Mouse (Mus musculus): ENCODE results near the gene Cadps2. TPM values are rescaled to one million over a fixed set of nuclear protein-coding genes. Genes with fewer than 3 reads are reported as not detected.

The Cadps2 gene
- polyA plus RNA-seq, 1 experiment from 2014 or later, result 3.2 TPM

DNA sequence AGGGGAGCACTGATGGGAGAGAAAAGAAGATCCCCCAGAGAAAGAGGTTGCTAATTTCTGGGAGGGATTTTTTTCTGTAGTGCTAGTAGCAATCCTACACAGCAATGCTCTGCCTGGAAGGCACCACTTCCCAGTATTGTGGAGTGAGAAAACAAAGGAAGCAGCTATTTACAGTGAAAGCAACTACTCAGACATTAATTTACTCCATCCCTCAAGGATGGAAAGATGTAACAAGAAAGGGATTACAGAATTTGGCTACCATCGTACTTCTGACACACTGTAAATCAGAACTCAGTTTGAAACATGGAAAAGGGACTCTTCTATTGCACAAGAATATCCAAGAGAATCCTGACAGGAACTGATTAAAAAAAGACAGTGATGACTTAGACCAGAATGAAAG lies 29.1 kb downstream of the Cadps2 start:
- Histone ChIP-seq H3K4me2 (no peak overlapping the region), H3K9ac (ENCODE audit: low read length) (no peak overlapping the region), H3K4me1 (ENCODE audit: control insufficient read depth, insufficient read depth, low read length) (no peaks in the 10 kb centered on the region), H3K36me3 (ENCODE audit: control insufficient read depth, insufficient read depth, low read length) (no peaks in the 10 kb centered on the region), H3K4me3 (ENCODE audit: low read depth, low read length) (no peak overlapping the region), H3K27me3 (ENCODE audit: control insufficient read depth, insufficient read depth, low read length) (no peaks in the 10 kb centered on the region), H3K9me3 (ENCODE audit: control insufficient read depth, low read length) (no peaks in the 10 kb centered on the region), H3K27ac (ENCODE audit: low read depth, low read length) (no peak overlapping the region)
- WGBS, result 96% methylated on average over 1 of the region's 1 CpGs
- no peak for ATAC-seq (ENCODE audit: low FRiP score)
- DNase-seq (ENCODE audit: low spot score, missing footprints), result no peak

GRCm38 (mm10) chr6:23809344-23809743 lies 29.9 kb downstream of the Cadps2 start:
- Histone ChIP-seq H3K4me1 (ENCODE audit: control insufficient read depth, insufficient read depth, low read length) (no peaks in the 10 kb centered on the region), H3K9ac (ENCODE audit: low read length) (no peak overlapping the region), H3K27me3 (ENCODE audit: control insufficient read depth, insufficient read depth, low read length) (no peaks in the 10 kb centered on the region), H3K27ac (ENCODE audit: low read depth, low read length) (no peak overlapping the region), H3K4me3 (ENCODE audit: low read depth, low read length) (no peak overlapping the region), H3K4me2 (no peak overlapping the region), H3K9me3 (ENCODE audit: control insufficient read depth, low read length) (no peaks in the 10 kb centered on the region), H3K36me3 (ENCODE audit: control insufficient read depth, insufficient read depth, low read length) (no peaks in the 10 kb centered on the region)
- WGBS, result 88% methylated on average over 6 of the region's 6 CpGs
- DNase-seq (ENCODE audit: low spot score, missing footprints) (no peak), ATAC-seq (ENCODE audit: low FRiP score) (no peak)

DNA sequence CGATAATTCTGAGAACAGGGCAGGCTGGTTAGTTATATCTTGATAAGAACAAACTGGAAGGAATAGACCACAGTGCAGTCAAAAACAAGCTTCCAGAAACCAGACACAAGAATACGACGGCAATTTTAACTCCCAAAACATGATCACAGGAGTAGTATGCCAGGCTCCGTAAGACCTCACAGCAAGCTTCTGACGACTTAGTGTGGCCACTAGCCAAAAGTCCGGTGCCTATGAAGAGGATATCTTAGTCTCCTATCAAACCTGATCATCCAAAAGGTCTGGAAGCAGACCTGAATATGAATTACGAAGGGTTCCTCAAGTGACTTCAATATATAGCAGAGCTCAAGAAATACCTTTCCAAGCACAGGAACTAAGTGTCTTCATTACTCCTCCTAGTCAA lies 33.9 kb downstream of the Cadps2 start:
- DNase-seq (ENCODE audit: low spot score, missing footprints) (no peak), ATAC-seq (ENCODE audit: low FRiP score) (no peak)
- Histone ChIP-seq H3K27me3 (ENCODE audit: control insufficient read depth, insufficient read depth, low read length) (no peaks in the 10 kb centered on the region), H3K4me3 (ENCODE audit: low read depth, low read length) (no peak overlapping the region), H3K9ac (ENCODE audit: low read length) (no peak overlapping the region), H3K4me2 (no peak overlapping the region), H3K9me3 (ENCODE audit: control insufficient read depth, low read length) (no peaks in the 10 kb centered on the region), H3K27ac (ENCODE audit: low read depth, low read length) (no peak overlapping the region), H3K4me1 (ENCODE audit: control insufficient read depth, insufficient read depth, low read length) (no peaks in the 10 kb centered on the region), H3K36me3 (ENCODE audit: control insufficient read depth, insufficient read depth, low read length) (no peaks in the 10 kb centered on the region)
- 94% methylated on average over 7 of the region's 7 CpGs for WGBS

- Histone ChIP-seq H3K27me3 (ENCODE audit: control insufficient read depth, insufficient read depth, low read length) (no peaks in the 10 kb centered on the region), H3K4me3 (ENCODE audit: low read depth, low read length) (no peak overlapping the region), H3K4me1 (ENCODE audit: control insufficient read depth, insufficient read depth, low read length) (no peaks in the 10 kb centered on the region), H3K9ac (ENCODE audit: low read length) (no peak overlapping the region), H3K9me3 (ENCODE audit: control insufficient read depth, low read length) (no peaks in the 10 kb centered on the region), H3K27ac (ENCODE audit: low read depth, low read length) (no peak overlapping the region), H3K4me2 (no peak overlapping the region), H3K36me3 (ENCODE audit: control insufficient read depth, insufficient read depth, low read length) (no peaks in the 10 kb centered on the region)
- 89% methylated on average over 3 of the region's 3 CpGs for WGBS
- ATAC-seq (ENCODE audit: low FRiP score) (no peak), DNase-seq (ENCODE audit: low spot score, missing footprints) (no peak)
These were observed 47.4 kb downstream of the Cadps2 start for GRCm38 (mm10) chr6:23791822-23792221.

GRCm38 (mm10) chr6:23777641-23778040 lies 61.6 kb downstream of the Cadps2 start:
- DNase-seq (ENCODE audit: low spot score, missing footprints) (no peak), ATAC-seq (ENCODE audit: low FRiP score) (no peak)
- Histone ChIP-seq H3K36me3 (ENCODE audit: control insufficient read depth, insufficient read depth, low read length) (no peaks in the 10 kb centered on the region), H3K27ac (ENCODE audit: low read depth, low read length) (no peak overlapping the region), H3K4me2 (no peak overlapping the region), H3K4me1 (ENCODE audit: control insufficient read depth, insufficient read depth, low read length) (no peaks in the 10 kb centered on the region), H3K9ac (ENCODE audit: low read length) (no peak overlapping the region), H3K9me3 (ENCODE audit: control insufficient read depth, low read length) (no peaks in the 10 kb centered on the region), H3K4me3 (ENCODE audit: low read depth, low read length) (no peak overlapping the region), H3K27me3 (ENCODE audit: control insufficient read depth, insufficient read depth, low read length) (no peaks in the 10 kb centered on the region)
- WGBS, result 54% methylated on average over 1 of the region's 1 CpGs

GRCm38 (mm10) chr6:23762204-23762603 lies 77.0 kb downstream of the Cadps2 start:
- H3K27me3 ChIP-seq (ENCODE audit: control insufficient read depth, insufficient read depth, low read length), result no peaks in the 10 kb centered on the region
- H3K4me1 ChIP-seq (ENCODE audit: control insufficient read depth, insufficient read depth, low read length), result no peaks in the 10 kb centered on the region
- H3K9me3 ChIP-seq (ENCODE audit: control insufficient read depth, low read length), result no peaks in the 10 kb centered on the region
- H3K36me3 ChIP-seq (ENCODE audit: control insufficient read depth, insufficient read depth, low read length), result no peaks in the 10 kb centered on the region
- ATAC-seq (ENCODE audit: low FRiP score) (no peak), DNase-seq (ENCODE audit: low spot score, missing footprints) (no peak)
- 63% methylated on average over 3 of the region's 3 CpGs for WGBS
- no peak overlapping the region for H3K4me3 ChIP-seq (ENCODE audit: low read depth, low read length)
- no peak overlapping the region for H3K4me2 ChIP-seq
- H3K9ac ChIP-seq (ENCODE audit: low read length), result no peak overlapping the region
- H3K27ac ChIP-seq (ENCODE audit: low read depth, low read length), result no peak overlapping the region

DNA sequence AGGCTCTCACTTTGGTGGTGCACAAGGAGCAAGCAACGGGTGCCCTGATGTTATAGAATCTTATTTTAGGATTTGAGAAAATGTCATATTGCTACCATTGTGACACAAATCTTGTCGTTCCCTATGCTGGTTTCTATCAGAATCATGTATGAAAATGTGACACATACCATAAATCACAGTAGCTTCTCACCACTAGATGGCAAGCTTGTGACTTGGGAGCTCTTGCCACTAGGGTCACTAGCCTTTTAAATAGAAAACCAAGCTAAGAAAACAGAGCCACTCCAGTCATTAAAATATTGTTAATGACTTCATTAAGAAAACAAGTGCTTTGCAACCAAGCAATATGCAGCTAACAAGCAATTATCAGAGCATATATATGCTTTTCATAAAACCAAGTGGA lies 81.0 kb downstream of the Cadps2 start:
- H3K4me1 ChIP-seq (ENCODE audit: control insufficient read depth, insufficient read depth, low read length), result no peaks in the 10 kb centered on the region
- DNase-seq (ENCODE audit: low spot score, missing footprints) (no peak), ATAC-seq (ENCODE audit: low FRiP score) (no peak)

GRCm38 (mm10) chr6:23748823-23749222 lies 90.4 kb downstream of the Cadps2 start:
- no peak overlapping the region for H3K9ac ChIP-seq (ENCODE audit: low read length)
- 90% methylated on average over 5 of the region's 5 CpGs for WGBS
- H3K27ac ChIP-seq (ENCODE audit: low read depth, low read length), result no peak overlapping the region
- no peaks in the 10 kb centered on the region for H3K9me3 ChIP-seq (ENCODE audit: control insufficient read depth, low read length)
- H3K4me2 ChIP-seq, result no peak overlapping the region
- no peaks in the 10 kb centered on the region for H3K27me3 ChIP-seq (ENCODE audit: control insufficient read depth, insufficient read depth, low read length)
- H3K4me1 ChIP-seq (ENCODE audit: control insufficient read depth, insufficient read depth, low read length), result no peaks in the 10 kb centered on the region
- no peak for ATAC-seq (ENCODE audit: low FRiP score)
- no peak for DNase-seq (ENCODE audit: low spot score, missing footprints)
- no peak overlapping the region for H3K4me3 ChIP-seq (ENCODE audit: low read depth, low read length)
- H3K36me3 ChIP-seq (ENCODE audit: control insufficient read depth, insufficient read depth, low read length), result no peaks in the 10 kb centered on the region

More for the DNA sequence above, 81.0 kb downstream of the Cadps2 start:
- Histone ChIP-seq H3K4me3 (ENCODE audit: low read depth, low read length) (no peak overlapping the region), H3K36me3 (ENCODE audit: control insufficient read depth, insufficient read depth, low read length) (no peaks in the 10 kb centered on the region), H3K9ac (ENCODE audit: low read length) (no peak overlapping the region), H3K27ac (ENCODE audit: low read depth, low read length) (no peak overlapping the region), H3K27me3 (ENCODE audit: control insufficient read depth, insufficient read depth, low read length) (no peaks in the 10 kb centered on the region), H3K9me3 (ENCODE audit: control insufficient read depth, low read length) (no peaks in the 10 kb centered on the region), H3K4me2 (no peak overlapping the region)
- WGBS, result 83% methylated on average over 2 of the region's 2 CpGs

- no peak for ATAC-seq (ENCODE audit: low FRiP score)
- 84% methylated on average over 5 of the region's 5 CpGs for WGBS
- H3K4me3 ChIP-seq (ENCODE audit: low read depth, low read length), result no peak overlapping the region
These were observed 99.2 kb downstream of the Cadps2 start for GRCm38 (mm10) chr6:23740010-23740409.

DNA sequence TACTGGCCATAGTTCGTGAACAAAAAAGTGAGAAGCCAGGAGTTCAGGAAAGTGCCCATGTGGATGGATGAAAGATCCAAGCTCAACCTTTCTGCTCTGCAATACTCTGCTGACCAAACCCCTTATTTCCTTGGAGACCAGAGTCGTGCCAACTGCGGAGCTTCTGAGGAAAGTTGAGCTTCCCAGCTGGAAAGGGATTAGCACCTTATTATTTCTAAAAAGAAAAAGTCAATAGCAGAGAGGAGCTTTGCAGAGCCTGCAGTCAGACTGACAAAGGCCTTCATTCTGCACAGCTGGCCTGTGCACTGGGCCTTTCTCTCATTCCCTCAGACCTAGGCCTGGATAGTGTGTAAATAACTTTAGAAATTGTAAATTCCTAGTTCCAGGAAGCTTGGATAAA lies 106.5 kb downstream of the Cadps2 start:
- no peaks in the 10 kb centered on the region for H3K27me3 ChIP-seq (ENCODE audit: control insufficient read depth, insufficient read depth, low read length)
- no peak overlapping the region for H3K4me2 ChIP-seq
- peak overlapping the region; percentile 27; the same call in 1 of the 2 replicates for H3K27ac ChIP-seq (ENCODE audit: low read depth, low read length)
- no peak overlapping the region for H3K4me3 ChIP-seq (ENCODE audit: low read depth, low read length)
- 2% methylated on average over 3 of the region's 3 CpGs for WGBS
- no peaks in the 10 kb centered on the region for H3K9me3 ChIP-seq (ENCODE audit: control insufficient read depth, low read length)
- H3K9ac ChIP-seq (ENCODE audit: low read length), result no peak overlapping the region
- H3K36me3 ChIP-seq (ENCODE audit: control insufficient read depth, insufficient read depth, low read length), result no peaks in the 10 kb centered on the region
- H3K4me1 ChIP-seq (ENCODE audit: control insufficient read depth, insufficient read depth, low read length), result peaks cover 15% of the 10 kb centered on the region
- DNase-seq (ENCODE audit: low spot score, missing footprints) (peak; percentile 86), ATAC-seq (ENCODE audit: low FRiP score) (peak; percentile 91)

More at GRCm38 (mm10) chr6:23740010-23740409, 99.2 kb downstream of the Cadps2 start:
- H3K4me2 ChIP-seq, result no peak overlapping the region
- no peaks in the 10 kb centered on the region for H3K27me3 ChIP-seq (ENCODE audit: control insufficient read depth, insufficient read depth, low read length)
- H3K9me3 ChIP-seq (ENCODE audit: control insufficient read depth, low read length), result peaks cover 4% of the 10 kb centered on the region; the same call in 1 of the 2 replicates
- no peak for DNase-seq (ENCODE audit: low spot score, missing footprints)
- no peak overlapping the region for H3K9ac ChIP-seq (ENCODE audit: low read length)
- no peaks in the 10 kb centered on the region for H3K4me1 ChIP-seq (ENCODE audit: control insufficient read depth, insufficient read depth, low read length)
- H3K27ac ChIP-seq (ENCODE audit: low read depth, low read length), result no peak overlapping the region
- no peaks in the 10 kb centered on the region for H3K36me3 ChIP-seq (ENCODE audit: control insufficient read depth, insufficient read depth, low read length)
